Mouse (Mus musculus): ENCODE data around the gene Garnl3. TPM values are rescaled to one million over a fixed set of nuclear protein-coding genes. Genes with fewer than 3 reads are reported as not detected.

Garnl3 gene
- 46.5 and 54.3 TPM in 2 replicates for polyA plus RNA-seq (2012; rRNA removed)

GRCm38 (mm10) chr2:33131500-33132092, at the start of gene Garnl3:
Gene Garnl3, minus strand, starts transcription at chr2:33131654.
- peak within 1 kb of the TSS; percentile 97 for H3K27ac ChIP-seq (ENCODE audit: control insufficient read depth, insufficient read depth, low read depth, low read length)
- no peaks in the 10 kb centered on the region; the same call in 1 of the 2 replicates for H3K36me3 ChIP-seq (ENCODE audit: control insufficient read depth, insufficient read depth, low read length)
- TF ChIP-seq CTCF (IDR thresholded peaks at IDR 0.05; ENCODE audit: control insufficient read depth, insufficient read depth, insufficient replicate concordance, low read depth, low read length), result peak; percentile 48; the same call in 1 of the 2 replicates
- no peak; the same call in 1 of the 2 replicates for TF ChIP-seq POLR2A (IDR thresholded peaks at IDR 0.05; ENCODE audit: control insufficient read depth, low read depth, low read length)
- H3K27me3 ChIP-seq (ENCODE audit: control insufficient read depth, insufficient read depth, low read length), result no peaks in the 10 kb centered on the region
- H3K4me1 ChIP-seq (ENCODE audit: control insufficient read depth, insufficient read depth, low read length), result peaks cover 14% of the 10 kb centered on the region
- H3K4me3 ChIP-seq (ENCODE audit: control insufficient read depth, low read depth, low read length), result peak within 1 kb of the TSS; percentile 94

GRCm38 (mm10) chr2:33179930-33180630, 48.6 kb upstream of the Garnl3 start:
- Histone ChIP-seq H3K4me3 (ENCODE audit: control insufficient read depth, low read depth, low read length) (no peak overlapping the region), H3K27me3 (ENCODE audit: control insufficient read depth, insufficient read depth, low read length) (no peaks in the 10 kb centered on the region), H3K36me3 (ENCODE audit: control insufficient read depth, insufficient read depth, low read length) (no peaks in the 10 kb centered on the region), H3K27ac (ENCODE audit: control insufficient read depth, insufficient read depth, low read depth, low read length) (no peak overlapping the region), H3K4me1 (ENCODE audit: control insufficient read depth, insufficient read depth, low read length) (no peaks in the 10 kb centered on the region)
- TF ChIP-seq POLR2A (IDR thresholded peaks at IDR 0.05; ENCODE audit: control insufficient read depth, low read depth, low read length) (no peak), CTCF (IDR thresholded peaks at IDR 0.05; ENCODE audit: control insufficient read depth, insufficient read depth, insufficient replicate concordance, low read depth, low read length) (no peak)

- TF ChIP-seq POLR2A (IDR thresholded peaks at IDR 0.05; ENCODE audit: control insufficient read depth, low read depth, low read length) (no peak), CTCF (IDR thresholded peaks at IDR 0.05; ENCODE audit: control insufficient read depth, insufficient read depth, insufficient replicate concordance, low read depth, low read length) (no peak)
These were observed 47.9 kb upstream of the Garnl3 start for GRCm38 (mm10) chr2:33179171-33179929.

GRCm38 (mm10) chr2:33178243-33178932, 46.9 kb upstream of the Garnl3 start:
- Histone ChIP-seq H3K4me1 (ENCODE audit: control insufficient read depth, insufficient read depth, low read length) (no peaks in the 10 kb centered on the region), H3K36me3 (ENCODE audit: control insufficient read depth, insufficient read depth, low read length) (no peaks in the 10 kb centered on the region), H3K27ac (ENCODE audit: control insufficient read depth, insufficient read depth, low read depth, low read length) (no peak overlapping the region), H3K4me3 (ENCODE audit: control insufficient read depth, low read depth, low read length) (no peak overlapping the region), H3K27me3 (ENCODE audit: control insufficient read depth, insufficient read depth, low read length) (no peaks in the 10 kb centered on the region)
- TF ChIP-seq CTCF (IDR thresholded peaks at IDR 0.05; ENCODE audit: control insufficient read depth, insufficient read depth, insufficient replicate concordance, low read depth, low read length), result no peak
- no peak for TF ChIP-seq POLR2A (IDR thresholded peaks at IDR 0.05; ENCODE audit: control insufficient read depth, low read depth, low read length)

More at GRCm38 (mm10) chr2:33179171-33179929, 47.9 kb upstream of the Garnl3 start:
- Histone ChIP-seq H3K27me3 (ENCODE audit: control insufficient read depth, insufficient read depth, low read length) (no peaks in the 10 kb centered on the region), H3K36me3 (ENCODE audit: control insufficient read depth, insufficient read depth, low read length) (no peaks in the 10 kb centered on the region), H3K4me1 (ENCODE audit: control insufficient read depth, insufficient read depth, low read length) (no peaks in the 10 kb centered on the region), H3K27ac (ENCODE audit: control insufficient read depth, insufficient read depth, low read depth, low read length) (no peak overlapping the region), H3K4me3 (ENCODE audit: control insufficient read depth, low read depth, low read length) (no peak overlapping the region)

GRCm38 (mm10) chr2:33177443-33178242, 46.2 kb upstream of the Garnl3 start:
- H3K27ac ChIP-seq (ENCODE audit: control insufficient read depth, insufficient read depth, low read depth, low read length), result no peak overlapping the region
- H3K27me3 ChIP-seq (ENCODE audit: control insufficient read depth, insufficient read depth, low read length), result no peaks in the 10 kb centered on the region
- TF ChIP-seq POLR2A (IDR thresholded peaks at IDR 0.05; ENCODE audit: control insufficient read depth, low read depth, low read length) (no peak), CTCF (IDR thresholded peaks at IDR 0.05; ENCODE audit: control insufficient read depth, insufficient read depth, insufficient replicate concordance, low read depth, low read length) (no peak)
- H3K4me1 ChIP-seq (ENCODE audit: control insufficient read depth, insufficient read depth, low read length), result no peaks in the 10 kb centered on the region
- no peak overlapping the region for H3K4me3 ChIP-seq (ENCODE audit: control insufficient read depth, low read depth, low read length)
- no peaks in the 10 kb centered on the region for H3K36me3 ChIP-seq (ENCODE audit: control insufficient read depth, insufficient read depth, low read length)

GRCm38 (mm10) chr2:33176921-33177320, 45.5 kb upstream of the Garnl3 start:
- Histone ChIP-seq H3K36me3 (ENCODE audit: control insufficient read depth, insufficient read depth, low read length) (no peaks in the 10 kb centered on the region), H3K27me3 (ENCODE audit: control insufficient read depth, insufficient read depth, low read length) (no peaks in the 10 kb centered on the region), H3K4me3 (ENCODE audit: control insufficient read depth, low read depth, low read length) (no peak overlapping the region), H3K4me1 (ENCODE audit: control insufficient read depth, insufficient read depth, low read length) (no peaks in the 10 kb centered on the region), H3K27ac (ENCODE audit: control insufficient read depth, insufficient read depth, low read depth, low read length) (no peak overlapping the region)
- TF ChIP-seq POLR2A (IDR thresholded peaks at IDR 0.05; ENCODE audit: control insufficient read depth, low read depth, low read length), result no peak
- no peak for TF ChIP-seq CTCF (IDR thresholded peaks at IDR 0.05; ENCODE audit: control insufficient read depth, insufficient read depth, insufficient replicate concordance, low read depth, low read length)
